Comparison of ENCODE assay signal across 8 mouse cellular contexts in the genomic region with DNA sequence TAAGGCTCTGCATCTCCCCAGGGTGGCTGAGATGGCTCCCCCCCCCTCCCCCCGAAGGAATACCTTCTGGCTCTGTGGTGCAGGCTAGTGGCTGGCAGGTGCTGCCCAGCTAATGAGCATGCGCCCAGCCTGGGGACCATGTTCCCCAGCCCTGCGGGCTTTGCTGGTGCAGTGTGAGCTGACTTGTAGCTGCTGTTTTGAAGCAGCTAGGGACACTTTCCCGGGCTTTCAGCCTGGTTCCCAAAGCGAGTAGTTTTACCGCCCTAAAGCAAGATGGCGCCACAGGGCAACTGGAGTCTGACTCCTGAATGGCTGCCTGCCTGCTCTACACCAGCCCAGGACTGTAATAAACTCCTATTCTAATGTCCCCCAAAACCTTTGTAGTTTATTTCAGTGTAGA.
DNase-seq lines count a peak whose midpoint lies in the region; ATAC-seq and TF ChIP-seq lines count a peak whose summit lies in the region.

No protein-coding gene starts in this region.

- H3K4me2 ChIP-seq in midbrain, embryonic 11.5 days: no peak overlapping the region
- H3K4me2 ChIP-seq in stomach, embryonic 16.5 days (ENCODE audit: low read depth, low read length): no peak overlapping the region

- no peak overlapping the region for H3K9ac ChIP-seq in midbrain, embryonic 11.5 days (ENCODE audit: low read length)
- no peak overlapping the region for H3K9ac ChIP-seq in stomach, embryonic 16.5 days (ENCODE audit: low read length)

- peaks cover 10% of the 10 kb centered on the region; the same call in 1 of the 2 replicates for H3K36me3 ChIP-seq in E14TG2a.4 (ENCODE audit: insufficient read depth, low read length)
- H3K36me3 ChIP-seq in embryonic facial prominence, embryonic 10.5 days (replicated peaks): no peaks in the 10 kb centered on the region
- H3K36me3 ChIP-seq in midbrain, embryonic 11.5 days (ENCODE audit: control insufficient read depth, insufficient read depth, low read length): no peaks in the 10 kb centered on the region
- H3K36me3 ChIP-seq in stomach, embryonic 16.5 days (ENCODE audit: control insufficient read depth, insufficient read depth, low read length): no peaks in the 10 kb centered on the region
- no peaks in the 10 kb centered on the region for H3K36me3 ChIP-seq in thymus, adult 2 months (ENCODE audit: control insufficient read depth, insufficient read depth, low read length)

- TF ChIP-seq CTCF in E14TG2a.4 (conservative IDR thresholded peaks at IDR 0.05; ENCODE audit: low read length): peak; percentile 27
- TF ChIP-seq CTCF in thymus, adult 2 months (IDR thresholded peaks at IDR 0.05; ENCODE audit: borderline replicate concordance, control insufficient read depth, extremely low read depth, insufficient read depth, low read length, poor library complexity): no peak

- no peak overlapping the region for H3K27ac ChIP-seq in embryonic facial prominence, embryonic 10.5 days (replicated peaks)
- H3K27ac ChIP-seq in midbrain, embryonic 11.5 days (ENCODE audit: low read depth, low read length): no peak overlapping the region
- H3K27ac ChIP-seq in stomach, embryonic 16.5 days (ENCODE audit: low read length): no peak overlapping the region
- no peak overlapping the region for H3K27ac ChIP-seq in thymus, adult 2 months (ENCODE audit: control insufficient read depth, insufficient read depth, low read length)

- TF ChIP-seq POLR2A in thymus, adult 2 months (IDR thresholded peaks at IDR 0.05; ENCODE audit: control insufficient read depth, extremely low read depth, insufficient read depth, low read length, poor library complexity): no peak

- no peak overlapping the region; the same call in 1 of the 2 replicates for H3K4me3 ChIP-seq in E14TG2a.4 (replicated peaks; ENCODE audit: low read length)
- H3K4me3 ChIP-seq in embryonic facial prominence, embryonic 10.5 days: no peak overlapping the region
- no peak overlapping the region for H3K4me3 ChIP-seq in midbrain, embryonic 11.5 days (ENCODE audit: low read depth, low read length)
- no peak overlapping the region for H3K4me3 ChIP-seq in stomach, embryonic 16.5 days (replicated peaks; ENCODE audit: low read length)
- no peak overlapping the region for H3K4me3 ChIP-seq in thymus, adult 2 months (ENCODE audit: control insufficient read depth, insufficient read depth, low read length)

- peak; percentile 69 for ATAC-seq in midbrain, embryonic 11.5 days (ENCODE audit: low FRiP score)
- peak; percentile 37; the same call in 1 of the 2 replicates for ATAC-seq in stomach, embryonic 16.5 days (ENCODE audit: insufficient read depth, low FRiP score)

- 27% methylated on average over 7 of the region's 7 CpGs for WGBS in embryonic facial prominence, embryonic 10.5 days
- 22% methylated on average over 7 of the region's 7 CpGs for WGBS in midbrain, embryonic 11.5 days
- WGBS in stomach, embryonic 16.5 days: 37% methylated on average over 7 of the region's 7 CpGs
- 40% methylated on average over 7 of the region's 7 CpGs for WGBS in thymus, adult 2 months

- H3K4me1 ChIP-seq in E14TG2a.4 (replicated peaks; ENCODE audit: low read depth, low read length): peaks cover 87% of the 10 kb centered on the region
- peaks cover 4% of the 10 kb centered on the region; the same call in 1 of the 2 replicates for H3K4me1 ChIP-seq in embryonic facial prominence, embryonic 10.5 days
- H3K4me1 ChIP-seq in midbrain, embryonic 11.5 days (ENCODE audit: control insufficient read depth, insufficient read depth, low read length): no peaks in the 10 kb centered on the region
- no peaks in the 10 kb centered on the region for H3K4me1 ChIP-seq in stomach, embryonic 16.5 days (ENCODE audit: control insufficient read depth, insufficient read depth, low read length)
- no peaks in the 10 kb centered on the region for H3K4me1 ChIP-seq in thymus, adult 2 months (replicated peaks; ENCODE audit: control insufficient read depth, insufficient read depth, low read length)

- peak; percentile 79 for DNase-seq in adrenal gland, adult 2 months
- peak; percentile 54 for DNase-seq in embryonic facial prominence, embryonic 10.5 days (ENCODE audit: low spot score)
- peak; percentile 41 to 59 for DNase-seq in heart, adult 9 months (ENCODE audit: low spot score in 2 of 2)
- peak; percentile 74 to 82 for DNase-seq in layer of hippocampus, postnatal 10 days (ENCODE audit: low spot score in 2 of 2)
- peak; percentile 89 for DNase-seq in midbrain, embryonic 11.5 days (ENCODE audit: low spot score, missing footprints)
- no peak for DNase-seq in thymus, adult 2 months

- peaks cover 7% of the 10 kb centered on the region; the same call in 1 of the 2 replicates for H3K9me3 ChIP-seq in E14TG2a.4 (ENCODE audit: low read length)
- no peaks in the 10 kb centered on the region for H3K9me3 ChIP-seq in embryonic facial prominence, embryonic 10.5 days
- H3K9me3 ChIP-seq in midbrain, embryonic 11.5 days (ENCODE audit: control insufficient read depth, low read length): no peaks in the 10 kb centered on the region
- H3K9me3 ChIP-seq in stomach, embryonic 16.5 days (replicated peaks; ENCODE audit: control insufficient read depth, low read length): no peaks in the 10 kb centered on the region

- no peaks in the 10 kb centered on the region for H3K27me3 ChIP-seq in E14TG2a.4 (ENCODE audit: insufficient read depth, low read length)
- H3K27me3 ChIP-seq in embryonic facial prominence, embryonic 10.5 days (replicated peaks; ENCODE audit: low read depth, poor library complexity, severe bottlenecking): no peaks in the 10 kb centered on the region
- no peaks in the 10 kb centered on the region for H3K27me3 ChIP-seq in midbrain, embryonic 11.5 days (ENCODE audit: control insufficient read depth, insufficient read depth, low read length)
- H3K27me3 ChIP-seq in stomach, embryonic 16.5 days (ENCODE audit: control insufficient read depth, insufficient read depth, low read length): no peaks in the 10 kb centered on the region
- H3K27me3 ChIP-seq in thymus, adult 2 months (ENCODE audit: control insufficient read depth, insufficient read depth, low read length): no peaks in the 10 kb centered on the region
